Mouse (Mus musculus) embryo, embryonic 11 days (tissue): ENCODE results near the gene Trim16.

ENCODE experiments used
- DNase-seq: peaks from one replicate; pipeline ENCODE4 v3.0.0-alpha.2; 2015

Trim16 gene

DNA sequence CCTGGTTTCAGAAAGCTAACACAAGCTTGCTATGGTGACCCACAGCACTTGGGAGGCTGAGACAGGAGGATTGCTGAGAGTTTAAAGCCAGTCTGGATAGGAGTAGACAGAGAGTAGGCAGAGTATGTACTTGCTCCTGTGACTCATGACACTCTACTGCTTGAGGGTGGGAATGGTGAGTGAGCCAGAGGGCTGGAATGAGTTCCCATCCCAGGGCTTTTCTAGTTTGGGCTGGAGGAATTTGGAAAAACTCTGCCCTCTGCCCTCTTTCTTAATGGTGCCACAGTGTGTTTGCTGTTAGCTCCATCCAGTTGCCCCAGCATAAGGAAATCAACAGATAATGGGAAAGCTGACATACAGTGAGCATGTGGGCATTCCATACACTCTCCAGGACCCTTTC, 11.9 kb downstream of the Trim16 start:
- DNase-seq: no peak

GRCm38 (mm10) chr11:62844562-62844961, 24.5 kb downstream of the Trim16 start:
- no peak for DNase-seq

GRCm38 (mm10) chr11:62845730-62846129, 25.7 kb downstream of the Trim16 start:
- no peak for DNase-seq

- peak; percentile 78 for DNase-seq
Observed at GRCm38 (mm10) chr11:62846961-62847654, 27.1 kb downstream of the Trim16 start, which contains the start of gene Fbxw10. TSS of gene Fbxw10 (plus strand) at chr11:62847069.

DNA sequence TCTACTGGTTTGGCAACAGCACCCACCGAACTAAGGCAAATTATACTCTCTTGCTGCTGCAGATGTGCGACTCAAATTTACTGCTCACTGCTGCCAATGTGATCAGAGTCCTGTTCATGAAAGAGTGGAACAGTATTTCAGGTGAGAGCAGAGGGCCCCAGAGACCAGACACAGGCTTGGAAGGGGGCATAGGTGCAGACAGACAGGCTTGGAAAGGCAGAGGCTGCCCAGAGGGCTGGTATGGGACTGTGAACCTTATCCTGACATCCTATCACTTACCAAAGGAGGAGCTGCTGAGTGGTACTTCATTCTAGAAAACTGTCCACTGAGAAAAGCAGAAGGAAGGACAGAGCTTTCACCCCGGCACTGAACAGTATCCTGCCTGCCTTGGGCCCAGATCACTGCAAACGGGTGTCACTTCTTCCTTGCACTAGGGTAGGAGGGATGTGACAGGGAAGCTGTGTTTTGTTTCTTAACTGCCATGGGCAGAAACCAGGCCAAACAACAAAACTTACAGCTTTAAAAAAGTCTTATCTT, 27.7 kb downstream of the Trim16 start:
- DNase-seq: no peak

GRCm38 (mm10) chr11:62848301-62848700, 28.3 kb downstream of the Trim16 start:
- peak; percentile 22 for DNase-seq

- DNase-seq: peak; percentile 30
Observed at GRCm38 (mm10) chr11:62851199-62851598, 31.2 kb downstream of the Trim16 start.

GRCm38 (mm10) chr11:62853334-62853733, 33.3 kb downstream of the Trim16 start:
- DNase-seq: no peak

GRCm38 (mm10) chr11:62865562-62865961, 45.5 kb downstream of the Trim16 start:
- no peak for DNase-seq

DNA sequence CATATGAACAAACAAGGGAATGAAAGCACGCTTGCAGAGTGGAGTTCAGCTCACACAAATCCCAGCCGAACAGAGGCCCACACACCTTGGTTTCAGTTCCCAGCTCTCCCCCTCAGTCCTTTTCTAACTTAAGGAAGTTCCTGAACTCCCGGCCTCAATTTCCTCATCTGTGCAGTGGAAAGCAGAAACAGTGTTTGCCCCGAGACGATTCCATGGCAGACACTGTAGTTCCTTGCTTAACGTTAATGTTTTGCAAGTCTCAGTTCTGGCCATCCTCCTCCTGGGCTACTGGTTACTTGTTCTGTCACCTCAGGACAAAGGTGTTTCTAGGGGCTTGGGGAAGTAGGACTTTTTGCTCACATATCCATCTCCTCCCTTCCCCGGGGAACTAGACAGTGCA, 46.7 kb downstream of the Trim16 start:
- DNase-seq: no peak

DNA sequence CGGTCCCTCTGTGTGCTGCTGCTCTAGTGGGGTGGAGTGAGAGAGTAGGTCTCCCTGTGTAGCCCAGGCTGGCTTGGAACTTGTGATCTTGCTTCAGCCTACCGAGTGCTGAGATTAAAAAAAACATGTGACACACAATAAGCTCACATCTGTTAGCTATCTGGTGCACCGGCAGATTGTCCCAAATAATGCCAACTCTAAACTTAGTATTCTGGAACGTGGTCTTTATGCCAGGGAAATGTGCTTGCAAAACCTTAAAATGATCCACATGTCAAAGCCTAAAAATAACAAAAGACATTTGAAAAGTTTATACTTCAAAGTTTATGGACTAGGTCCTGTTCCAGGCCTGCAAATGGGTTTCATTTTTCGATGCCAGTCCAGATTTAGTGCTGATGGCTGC, 49.2 kb downstream of the Trim16 start:
- DNase-seq: no peak

- no peak for DNase-seq
Observed at GRCm38 (mm10) chr11:62869715-62870371, 49.8 kb downstream of the Trim16 start.

DNA sequence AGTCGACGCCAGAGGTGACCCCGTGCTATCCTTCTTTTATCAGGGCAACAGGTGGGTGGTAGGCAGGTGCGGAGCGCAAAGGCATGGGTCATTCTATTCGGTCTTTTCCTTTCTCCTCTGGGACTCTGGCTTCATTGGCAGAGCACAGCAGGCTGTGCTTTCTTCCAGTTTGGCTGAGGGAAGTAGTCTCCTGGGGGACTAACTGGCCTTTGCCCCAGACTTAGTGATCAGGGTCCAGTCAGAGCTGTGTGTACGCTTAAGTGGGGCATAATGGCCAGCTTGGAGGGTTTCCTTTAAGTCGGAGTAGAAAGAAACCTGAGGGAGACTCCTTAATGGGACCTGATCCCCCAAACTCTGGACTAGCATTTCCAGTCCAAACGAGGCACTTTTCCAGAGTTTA, 53.4 kb downstream of the Trim16 start:
- no peak for DNase-seq

DNA sequence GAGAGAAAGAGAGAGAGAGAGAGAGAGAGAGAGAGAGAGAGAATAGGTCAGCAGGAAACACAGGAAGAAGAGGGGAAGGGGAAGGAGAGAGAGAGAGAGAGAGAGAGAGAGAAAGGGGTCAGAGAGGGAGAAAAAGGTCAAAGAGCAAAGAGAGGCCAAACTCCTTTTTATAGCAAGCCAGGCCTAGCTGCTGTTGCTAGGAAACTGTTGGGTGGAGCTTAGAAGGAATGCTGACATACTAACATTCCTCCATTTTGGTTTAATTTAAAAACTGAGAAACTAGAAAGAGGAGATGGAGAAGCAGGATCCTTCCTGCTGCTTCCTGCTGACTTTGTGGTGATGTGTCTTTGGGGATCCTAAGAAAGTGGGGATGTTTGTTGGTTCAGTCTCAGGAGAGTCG, 55.7 kb downstream of the Trim16 start:
- peak; percentile 13 for DNase-seq

DNA sequence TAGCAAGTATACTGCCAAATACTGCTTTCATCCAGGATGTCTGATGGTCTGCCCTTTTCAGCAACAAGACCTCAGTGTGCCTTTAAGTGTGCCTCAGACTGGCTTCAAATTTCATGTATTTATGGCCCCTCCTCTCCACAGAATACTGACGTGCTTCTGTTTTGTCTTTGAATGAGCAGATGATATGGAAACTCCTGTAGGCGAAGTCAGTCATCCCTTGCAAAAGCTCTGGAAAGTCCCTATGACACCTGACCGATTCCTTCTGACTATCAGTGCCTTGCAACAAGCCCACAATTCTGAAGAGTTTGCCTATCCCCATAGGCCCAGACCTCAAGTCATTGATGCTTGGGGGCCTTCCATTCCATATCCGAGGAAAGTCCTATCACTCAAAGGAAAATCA, 56.4 kb downstream of the Trim16 start:
- no peak for DNase-seq

GRCm38 (mm10) chr11:62877391-62877790, 57.4 kb downstream of the Trim16 start:
- no peak for DNase-seq

GRCm38 (mm10) chr11:62878728-62879127, 58.7 kb downstream of the Trim16 start:
- no peak for DNase-seq

GRCm38 (mm10) chr11:62879220-62880048, 59.4 kb downstream of the Trim16 start, which contains the start of gene Tvp23b:
TSS of gene Tvp23b (plus strand) at chr11:62879455.
- peak; percentile 99 for DNase-seq

DNA sequence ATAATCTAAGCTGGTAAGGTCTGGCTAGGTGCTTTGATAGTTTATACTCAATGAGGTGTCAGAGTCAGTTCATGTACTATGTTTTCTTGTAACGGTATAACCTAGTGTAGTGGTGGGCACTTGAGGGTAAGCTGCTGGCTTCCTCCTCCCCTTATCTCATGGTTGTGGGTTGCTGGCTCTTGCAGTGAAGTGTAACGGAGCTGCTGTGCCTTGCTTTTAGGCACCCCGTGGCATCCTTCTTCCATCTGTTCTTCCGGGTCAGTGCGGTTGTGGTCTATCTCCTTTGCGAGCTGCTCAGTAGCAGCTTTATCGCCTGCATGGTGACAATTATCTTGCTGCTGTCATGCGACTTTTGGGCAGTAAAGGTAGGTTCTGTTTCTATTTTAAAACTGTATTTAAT, 63.4 kb downstream of the Trim16 start:
- DNase-seq: no peak

GRCm38 (mm10) chr11:62885323-62885722, 65.3 kb downstream of the Trim16 start:
- no peak for DNase-seq

DNA sequence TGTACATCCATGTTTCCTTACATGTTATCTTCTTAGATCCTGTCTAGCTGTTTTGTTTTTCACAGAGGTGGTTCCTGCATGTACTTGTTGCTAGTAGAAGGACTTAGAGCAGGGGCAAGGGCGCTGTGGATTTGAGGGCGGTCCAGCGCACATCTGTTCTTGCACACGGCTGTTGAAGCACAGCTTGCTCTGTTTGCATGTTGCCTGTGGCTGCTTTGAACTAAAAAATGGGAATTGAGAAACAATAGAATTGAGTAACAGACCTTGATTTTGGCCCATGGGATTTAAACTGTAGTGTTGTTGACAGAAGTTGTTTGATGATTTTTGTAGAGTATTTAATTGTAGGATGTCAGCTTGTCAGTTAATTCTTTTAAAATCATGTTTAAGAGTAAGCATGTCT, 70.8 kb downstream of the Trim16 start:
- DNase-seq: no peak

DNA sequence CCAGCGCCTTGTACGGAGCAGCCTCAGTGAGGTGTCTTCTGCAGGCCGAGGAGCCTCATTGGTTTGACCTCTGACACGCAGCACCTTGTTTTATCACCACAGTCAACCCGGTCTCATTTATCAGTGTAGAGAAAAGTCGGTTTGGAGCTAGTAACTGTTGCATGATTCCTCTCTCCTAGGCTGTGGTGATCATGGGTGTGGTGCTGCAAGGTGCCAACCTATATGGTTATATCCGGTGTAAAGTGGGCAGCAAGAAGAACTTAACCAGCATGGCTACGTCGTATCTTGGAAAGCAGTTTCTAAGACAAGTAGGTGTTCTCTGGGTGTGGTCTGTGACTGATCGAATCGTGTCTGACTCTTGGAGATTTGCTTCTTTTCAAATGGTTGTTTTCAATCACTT, 71.7 kb downstream of the Trim16 start:
- no peak for DNase-seq
